Mouse (Mus musculus) liver, postnatal 0 days (tissue): ENCODE results near the gene B3galt6.
A peak's percentile ranks its signal among the peaks of the same experiment; 100 is the strongest.

ENCODE experiments used
- CTCF ChIP-seq: sonication (generic); IDR thresholded peaks from 2 replicates; pipeline ENCODE4 v1.5.1; 2016; ENCODE audit warnings: antibody characterized with exemption, low read depth
- EP300 ChIP-seq: IDR thresholded peaks from 2 replicates; pipeline ENCODE4 v1.6.1; 2016; ENCODE audit warnings: antibody characterized with exemption, low read depth, mild to moderate bottlenecking

DNA sequence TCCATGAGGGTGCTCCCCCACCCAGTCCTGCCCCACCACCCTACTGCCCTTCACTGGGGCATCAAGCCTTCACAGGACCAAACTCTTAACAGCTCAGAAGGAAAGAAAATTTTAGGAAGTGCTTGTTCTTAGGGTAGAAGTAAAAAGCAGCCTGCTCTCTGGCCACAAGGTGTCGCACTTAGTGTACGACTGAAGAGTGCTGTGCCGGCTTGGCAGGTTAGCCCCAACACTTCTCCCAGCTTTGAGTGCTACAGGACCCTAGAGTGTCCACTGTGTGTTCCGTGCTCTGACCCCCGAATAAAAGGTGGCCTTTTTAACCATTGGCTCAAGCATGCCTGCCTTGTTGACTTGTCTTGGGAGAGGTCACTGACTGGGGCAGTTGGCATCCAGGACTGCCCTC, 33.2 kb downstream of the B3galt6 start:
- peak; percentile 92 for TF ChIP-seq CTCF
- no peak for TF ChIP-seq EP300
